In genomic region chr6:135519438-135519803, GRCm38 (mm10) we compare ENCODE assay signal across 17 mouse cellular contexts.
"Had no signal": no experiment of that assay in that cellular context is flagged by ENCODE, and none has a peak within 500 bp of the region (broad histone marks: within the 10 kb centered on the region; RNA-seq: fewer than 3 reads in every experiment).

No protein-coding gene starts in this region.

- H3K27ac ChIP-seq: kidney, embryonic 15.5 days; liver, embryonic 13.5 days; neural tube, embryonic 12.5 days; neural tube, embryonic 15.5 days; stomach, postnatal 0 days had no signal

- H3K27me3 ChIP-seq: kidney, embryonic 15.5 days; liver, embryonic 13.5 days; neural tube, embryonic 12.5 days had no signal

- H3K4me1 ChIP-seq: kidney, embryonic 15.5 days; liver, embryonic 13.5 days; neural tube, embryonic 12.5 days; neural tube, embryonic 15.5 days had no signal

- H3K9me3 ChIP-seq: kidney, embryonic 15.5 days; liver, embryonic 13.5 days; neural tube, embryonic 12.5 days; neural tube, embryonic 15.5 days had no signal

- H3K4me3 ChIP-seq: kidney, embryonic 15.5 days; liver, embryonic 13.5 days; neural tube, embryonic 12.5 days; neural tube, embryonic 15.5 days had no signal

- H3K4me2 ChIP-seq: kidney, embryonic 15.5 days; liver, embryonic 13.5 days; neural tube, embryonic 12.5 days; neural tube, embryonic 15.5 days had no signal

- DNase-seq: kidney, adult 8-10 months; kidney, postnatal 10 days; kidney, postnatal 36 days; liver, embryonic 13.5 days; lung, adult 2 months; lung, postnatal 14 days; lung, postnatal 4 days; right cerebral cortex, adult 18-20 months; right cerebral cortex, postnatal 14 days; right cerebral cortex, postnatal 4 days; thymus, adult 2 months; thymus, postnatal 14 days; thymus, postnatal 4 days had no signal

- H3K36me3 ChIP-seq: kidney, embryonic 15.5 days; liver, embryonic 13.5 days; neural tube, embryonic 12.5 days; neural tube, embryonic 15.5 days had no signal

- H3K9ac ChIP-seq: kidney, embryonic 15.5 days; liver, embryonic 13.5 days; neural tube, embryonic 12.5 days; neural tube, embryonic 15.5 days had no signal
